Mouse (Mus musculus) myocyte (in vitro differentiated cells): ENCODE measurements at regions not wholly inside any gene's neighbourhood (a gene's known extent, or its start where the extent isn't known, plus 50 kb on each side); places are given as distances from the start of the nearest gene placed in this dataset.

Experiments used
- H3K27me3 ChIP-seq: one replicate; pipeline ENCODE4 v1.6.1; 2011; ENCODE audit not compliant: control insufficient read depth, insufficient read depth, insufficient read length
- H3K36me3 ChIP-seq: one replicate; pipeline ENCODE4 v1.6.1; 2011; ENCODE audit not compliant: control insufficient read depth, insufficient read depth
- H3K4me2 ChIP-seq: one replicate; pipeline ENCODE4 v1.6.1; 2011; ENCODE audit warnings: low read depth, control low read depth
- H3K4me3 ChIP-seq: one replicate; pipeline ENCODE4 v1.5.1; 2011; ENCODE audit warnings: mild to moderate bottlenecking, control low read depth, moderate library complexity
- H3K79me2 ChIP-seq: one replicate; pipeline ENCODE4 v1.6.1; 2011; ENCODE audit not compliant: control insufficient read depth, insufficient read depth
- H3ac ChIP-seq: one replicate; pipeline ENCODE4 v1.6.1; 2011; ENCODE audit not compliant: control insufficient read depth, insufficient read length
- CEBPB ChIP-seq: IDR thresholded peaks from 2 replicates; pipeline ENCODE4 v1.6.1; 2011; ENCODE audit warnings: mild to moderate bottlenecking, moderate library complexity; ENCODE audit not compliant: poor library complexity, insufficient read depth, severe bottlenecking
- E2F4 ChIP-seq: IDR thresholded peaks from one replicate; pipeline ENCODE4 v1.6.1; 2011; ENCODE audit warnings: mild to moderate bottlenecking, control low read depth, moderate library complexity; ENCODE audit not compliant: insufficient read depth
- MAX ChIP-seq: IDR thresholded peaks from one replicate; pipeline ENCODE4 v1.6.1; 2011; ENCODE audit warnings: low read depth, mild to moderate bottlenecking, control low read depth
- MYOD1 ChIP-seq, 3 experiments: IDR thresholded peaks; one replicate each; pipeline ENCODE4 v1.6.1; 2011; ENCODE audit warnings: control low read depth in 2 of 3, low read depth in 2 of 3, mild to moderate bottlenecking in 2 of 3, moderate library complexity in 1 of 3; ENCODE audit not compliant: insufficient read length in 2 of 3, control insufficient read depth in 1 of 3
- MYOG ChIP-seq, 3 experiments: IDR thresholded peaks; one replicate each; pipeline ENCODE4 v1.6.1; 2011; ENCODE audit warnings: control low read depth in 2 of 3, low read depth in 2 of 3, mild to moderate bottlenecking in 2 of 3; ENCODE audit not compliant: insufficient read length in 2 of 3, control insufficient read depth in 1 of 3, insufficient read depth in 1 of 3
- POLR2A ChIP-seq: IDR thresholded peaks from one replicate; pipeline ENCODE4 v1.6.1; 2011; ENCODE audit warnings: low read depth, mild to moderate bottlenecking, control low read depth, moderate library complexity; ENCODE audit not compliant: insufficient read length
- POLR2AphosphoS2 ChIP-seq: IDR thresholded peaks from one replicate; pipeline ENCODE4 v1.6.1; 2011; ENCODE audit warnings: low read depth, control low read depth; ENCODE audit not compliant: insufficient read length
- REST ChIP-seq: IDR thresholded peaks from one replicate; pipeline ENCODE4 v1.6.1; 2011; ENCODE audit warnings: mild to moderate bottlenecking, control low read depth, moderate library complexity; ENCODE audit not compliant: insufficient read depth, insufficient read length
- SRF ChIP-seq: IDR thresholded peaks from one replicate; pipeline ENCODE4 v1.6.1; 2011; ENCODE audit warnings: low read depth; ENCODE audit not compliant: control insufficient read depth, insufficient read length
- TCF12 ChIP-seq: IDR thresholded peaks from one replicate; pipeline ENCODE4 v1.6.1; 2011; ENCODE audit warnings: mild to moderate bottlenecking, control low read depth; ENCODE audit not compliant: poor library complexity, insufficient read depth, severe bottlenecking
- TCF3 ChIP-seq: IDR thresholded peaks from one replicate; pipeline ENCODE4 v1.6.1; 2011; ENCODE audit warnings: low read depth, control low read depth; ENCODE audit not compliant: insufficient read length
- USF1 ChIP-seq: IDR thresholded peaks from one replicate; pipeline ENCODE4 v1.6.1; 2011; ENCODE audit warnings: low read depth, mild to moderate bottlenecking, control low read depth, moderate library complexity

- TF ChIP-seq POLR2A = no peak
- TF ChIP-seq CEBPB = no peak
- TF ChIP-seq TCF12 = no peak
- no peak for TF ChIP-seq MAX
- TF ChIP-seq E2F4 = no peak
- no peak for TF ChIP-seq USF1
- TF ChIP-seq POLR2AphosphoS2 = no peak
- TF ChIP-seq SRF = no peak
- no peak for TF ChIP-seq MYOD1 (IDR thresholded peaks at IDR 0.05; ENCODE audit: control insufficient read depth in 1 of 3, insufficient read length in 2 of 3, low read depth in 2 of 3)
- no peak for TF ChIP-seq TCF3
- no peak for TF ChIP-seq MYOG (IDR thresholded peaks at IDR 0.05; ENCODE audit: control insufficient read depth in 1 of 3, insufficient read depth in 1 of 3, insufficient read length in 2 of 3, low read depth in 2 of 3)
- TF ChIP-seq REST = no peak
- no peak overlapping the region for H3ac ChIP-seq
- no peaks in the 10 kb centered on the region for H3K36me3 ChIP-seq
- H3K4me3 ChIP-seq = no peak overlapping the region
- H3K4me2 ChIP-seq = no peak overlapping the region
- peaks cover 46% of the 10 kb centered on the region for H3K27me3 ChIP-seq
- no peaks in the 10 kb centered on the region for H3K79me2 ChIP-seq
Observed at GRCm38 (mm10) chr19:6598186-6598585, 55.4 kb upstream of the Slc22a12 start.

DNA sequence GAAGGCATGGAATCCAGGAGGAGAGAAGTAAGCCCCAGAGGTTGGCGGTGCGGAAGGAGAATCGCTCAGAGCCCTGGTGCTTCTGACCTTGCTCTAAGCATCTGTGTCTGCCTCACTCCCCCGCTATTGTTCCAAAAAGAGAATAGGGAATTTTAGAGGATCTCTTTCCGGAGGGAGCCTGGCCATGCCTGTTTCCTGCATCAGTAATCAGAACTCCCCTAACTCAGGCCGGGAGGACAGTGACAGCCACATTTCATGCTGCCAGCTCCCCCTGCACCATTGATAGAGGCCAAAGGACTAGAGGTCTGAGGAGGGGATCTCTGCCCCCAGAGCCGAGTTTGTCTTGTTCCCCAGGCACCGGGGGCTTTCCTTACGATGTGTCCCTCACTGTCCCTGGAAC is 53.0 kb upstream of the Slc22a12 start:
- no peak overlapping the region for H3K4me2 ChIP-seq
- no peaks in the 10 kb centered on the region for H3K79me2 ChIP-seq
- no peak overlapping the region for H3ac ChIP-seq
- TF ChIP-seq POLR2A (no peak), MYOG (IDR thresholded peaks at IDR 0.05; ENCODE audit: control insufficient read depth in 1 of 3, insufficient read depth in 1 of 3, insufficient read length in 2 of 3, low read depth in 2 of 3) (no peak), E2F4 (no peak), MYOD1 (IDR thresholded peaks at IDR 0.05; ENCODE audit: control insufficient read depth in 1 of 3, insufficient read length in 2 of 3, low read depth in 2 of 3) (no peak), MAX (no peak), CEBPB (no peak), TCF3 (no peak), POLR2AphosphoS2 (no peak), USF1 (no peak), SRF (no peak), TCF12 (no peak), REST (no peak)
- no peaks in the 10 kb centered on the region for H3K36me3 ChIP-seq
- H3K27me3 ChIP-seq = peaks cover 37% of the 10 kb centered on the region
- no peak overlapping the region for H3K4me3 ChIP-seq
